Mouse (Mus musculus) adrenal gland (tissue): ENCODE data around the gene Mrgpra1.
"Not testable (repeated sequence)": the region's sequence is repeated elsewhere in the genome, so short reads cannot be mapped to it uniquely, and the experiment has no call there.

Experiments
- intact Hi-C: fragments of 180-260 bp; cut with DNase I; formaldehyde crosslinking; loops from one replicate; pipeline ENCODE4 v1.15.1; 2025
- long read RNA-seq, 2 experiments: library from polyadenylated mRNA; unstranded; transcript quantifications; one replicate each; pipeline ENCODE4 v2.0.0; 2020; ENCODE audit warnings: borderline replicate concordance in 1 of 2; ENCODE audit not compliant: insufficient replicate concordance in 1 of 2

Gene Mrgpra1
- long read RNA-seq, experiment 1, result 0 reads
- long read RNA-seq, experiment 2, result 0 reads

- intact Hi-C loops, result no loop called here
These were observed at the start of gene Mrgpra1 for GRCm38 (mm10) chr7:47354140-47354539. TSS of gene Mrgpra1 (minus strand) at chr7:47354240.

GRCm38 (mm10) chr7:47401125-47401524 lies 47.1 kb upstream of the Mrgpra1 start:
- intact Hi-C loops, result no loop called here

- intact Hi-C loops, result no loop called here
These were observed 5.6 kb downstream of the Mrgpra1 start for GRCm38 (mm10) chr7:47348421-47348820.

GRCm38 (mm10) chr7:47345905-47346478 lies 8.0 kb downstream of the Mrgpra1 start:
- intact Hi-C loops, result no loop called here

GRCm38 (mm10) chr7:47341887-47342286 lies 12.2 kb downstream of the Mrgpra1 start:
- intact Hi-C loops, result not testable (repeated sequence)

GRCm38 (mm10) chr7:47341389-47341788 lies 12.7 kb downstream of the Mrgpra1 start:
- intact Hi-C loops, result not testable (repeated sequence)

- intact Hi-C loops, result no loop called here
These were observed 35.7 kb downstream of the Mrgpra1 start for GRCm38 (mm10) chr7:47318299-47318698.

GRCm38 (mm10) chr7:47312289-47312688 lies 41.8 kb downstream of the Mrgpra1 start:
- intact Hi-C loops, result no loop called here

- intact Hi-C loops, result no loop called here
These were observed 44.2 kb downstream of the Mrgpra1 start for GRCm38 (mm10) chr7:47309855-47310254.

GRCm38 (mm10) chr7:47304661-47305060 lies 49.4 kb downstream of the Mrgpra1 start:
- intact Hi-C loops, result not testable (repeated sequence)

- intact Hi-C loops, result not testable (repeated sequence)
These were observed 54.4 kb downstream of the Mrgpra1 start for GRCm38 (mm10) chr7:47299612-47300011.
